Mouse (Mus musculus) layer of hippocampus, adult 18-20 months (tissue): ENCODE data around the gene Lrmda. TPM values are rescaled to one million over a fixed set of nuclear protein-coding genes. Genes with fewer than 3 reads are reported as not detected.

ENCODE experiments used
- microRNA-seq, 2 experiments: library from miRNA; unstranded; fragments of <30 nt; microRNA quantifications; one replicate each; pipeline ENCODE4 v1.2.0; 2021
- total RNA-seq, 2 experiments: library from RNA; stranded (reverse); gene quantifications; 2 replicates each; pipeline ENCODE4 v1.2.3; 2021

Lrmda gene
- total RNA-seq, 2 experiments from 2014 or later: 1.1 to 1.3 TPM

Small RNA genes within 50 kb of the gene (microRNA-seq; reads per million reads assigned to microRNA genes)
- gene Gm27532: 0 reads per million in 2 experiments

Other genes with a start within 250 kb of the Lrmda start
- 100 to 1,000 TPM; 234 to 237 TPM for gene Vdac2, start 194.5 kb upstream of the Lrmda start, total RNA-seq
- gene Comtd1, start 170.7 kb upstream of the Lrmda start, total RNA-seq: 10 to 100 TPM; 28.3 to 29.7 TPM
- gene Zfp503, start 30.1 kb upstream of the Lrmda start, total RNA-seq: 1 to 10 TPM; 3.6 to 4.1 TPM